Mouse (Mus musculus) T-helper 1 cell (primary cell): ENCODE data around the gene Smarca2.

Source experiments
- in situ Hi-C: fragments of 300-600 bp; cut with MboI, MseI; formaldehyde crosslinking; loops from one replicate; pipeline ENCODE4 v1.15.1; 2025; ENCODE audit warnings: high pct_unique_total_duplicates

Smarca2 gene

DNA sequence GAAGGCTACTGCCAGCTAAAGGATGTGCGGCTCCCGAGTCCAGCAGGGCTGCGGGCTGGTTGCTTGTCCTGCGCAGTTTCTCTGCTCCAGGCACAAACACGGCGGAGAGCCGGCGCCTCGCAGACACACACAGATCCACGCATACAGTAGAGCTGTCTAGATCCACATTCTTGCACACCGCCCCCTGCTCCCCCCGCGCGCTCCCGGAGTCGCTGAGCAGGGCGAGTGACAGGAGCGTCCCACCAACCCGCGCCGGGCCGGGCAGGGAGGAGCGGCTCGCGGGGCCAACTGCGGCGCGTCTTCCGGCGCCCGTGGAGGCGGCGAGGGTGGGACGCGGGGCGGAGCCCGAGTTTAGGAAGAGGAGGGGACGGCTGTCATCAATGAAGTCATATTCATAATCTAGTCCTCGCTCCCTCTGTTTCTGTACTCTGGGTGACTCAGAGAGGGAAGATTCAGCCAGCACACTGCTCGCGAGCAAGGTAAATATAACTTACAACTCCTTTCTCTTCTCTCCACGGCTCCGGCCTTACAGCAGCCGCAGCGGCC is at the start of gene Smarca2:
TSS of gene Smarca2 (plus strand) at position 296 of the 546 bp plus-strand sequence.
- in situ Hi-C loops, result loop anchor here (10.0 kb wide), 1 partner anchor 1740 kb away; the partner anchor contains the start of gene Pgm5

DNA sequence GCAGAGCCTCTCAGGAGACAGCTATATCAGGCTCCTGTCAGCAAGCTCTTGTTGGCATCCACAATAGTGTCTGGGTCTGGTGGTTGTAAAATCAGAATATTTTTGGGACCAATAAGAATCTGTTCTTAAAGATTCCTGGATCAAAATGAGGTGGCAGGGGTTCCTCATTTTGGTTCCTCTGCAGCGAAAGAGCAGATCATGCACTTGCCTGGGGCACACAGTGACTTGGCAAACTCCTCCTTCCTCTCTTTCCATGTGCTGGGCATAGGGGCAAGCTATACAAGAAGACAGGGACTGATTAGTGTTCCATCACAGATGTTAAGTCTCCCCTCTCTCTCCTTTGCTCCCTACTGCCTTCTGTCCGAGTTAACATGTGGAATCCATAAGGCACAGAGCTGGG is 40.0 kb upstream of the Smarca2 start:
- in situ Hi-C loops, result no loop called here

DNA sequence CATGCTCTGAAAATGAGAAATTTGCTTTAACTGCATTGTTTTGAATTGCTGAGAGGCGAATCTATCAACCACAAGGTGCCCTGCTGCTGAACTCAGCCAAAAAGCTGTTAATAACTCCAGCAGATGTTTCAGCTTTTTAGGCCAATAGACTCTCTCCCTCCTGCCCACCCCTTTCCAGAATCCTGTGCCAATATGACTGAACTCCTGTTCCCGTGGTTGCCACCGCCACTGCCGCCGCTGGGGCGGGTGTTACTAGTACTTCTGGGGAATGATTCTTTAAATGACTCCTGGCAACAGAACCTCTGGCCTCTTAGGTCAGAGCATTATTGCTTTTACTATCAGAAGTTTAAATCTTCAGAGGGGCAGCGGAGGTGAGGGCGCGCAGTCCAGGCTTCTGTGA is 38.7 kb upstream of the Smarca2 start:
- in situ Hi-C loops, result no loop called here

DNA sequence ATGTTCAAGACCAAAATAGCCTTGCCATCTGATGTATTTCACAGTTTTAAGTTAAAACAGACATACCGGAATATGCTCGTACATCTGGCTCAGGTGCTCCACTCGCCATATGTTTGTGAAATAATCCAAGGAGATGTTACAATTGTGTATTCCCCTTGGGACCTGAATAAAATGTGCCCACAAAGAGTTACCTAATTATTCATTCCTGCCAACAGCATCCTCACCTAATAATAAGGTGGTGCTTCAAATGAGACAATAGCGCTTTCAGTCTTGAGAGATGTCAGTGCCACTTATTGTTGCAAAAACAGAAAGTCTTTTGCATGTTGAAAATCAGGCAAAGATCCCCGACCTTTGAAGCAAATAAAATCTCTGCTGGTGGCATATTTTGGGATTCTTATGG is 36.6 kb upstream of the Smarca2 start:
- in situ Hi-C loops, result no loop called here

DNA sequence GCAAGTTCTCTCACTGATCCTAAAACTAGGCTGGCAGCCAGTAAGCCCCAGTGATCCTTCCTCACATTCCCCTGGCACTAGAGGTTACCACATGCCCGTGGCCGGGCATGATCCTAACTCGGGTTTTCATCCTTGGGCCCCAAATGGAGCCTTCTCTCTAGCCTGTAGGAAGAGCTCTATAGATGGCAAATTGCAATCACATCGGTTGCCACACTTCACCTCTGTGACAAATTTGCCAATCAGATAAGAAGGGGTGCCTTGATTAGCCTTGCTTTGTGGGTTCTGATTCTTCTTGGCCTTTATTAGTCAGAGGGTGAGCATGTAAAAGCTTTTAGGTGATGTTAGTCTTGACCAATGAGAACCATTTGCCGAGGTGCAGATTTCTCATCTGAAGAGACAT is 35.9 kb upstream of the Smarca2 start:
- in situ Hi-C loops, result no loop called here

DNA sequence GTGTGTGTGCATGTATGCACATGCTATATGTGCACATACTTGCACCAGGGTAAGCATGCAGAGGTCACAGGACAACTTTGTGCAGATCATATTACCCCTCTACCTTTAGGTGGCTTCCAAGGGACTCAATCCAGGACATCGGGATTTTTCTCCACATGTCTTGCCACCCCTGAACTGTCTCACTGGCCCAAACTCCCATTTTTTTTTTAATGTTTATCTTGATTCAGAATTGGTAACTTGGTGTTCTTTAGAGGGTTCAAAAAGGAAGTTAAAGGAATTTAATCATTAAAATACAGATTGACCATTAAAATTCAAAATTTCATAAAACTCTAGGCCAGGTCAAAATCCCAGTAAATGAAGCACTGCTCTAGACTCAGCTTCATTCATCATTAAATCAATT is 35.4 kb upstream of the Smarca2 start:
- in situ Hi-C loops, result no loop called here

DNA sequence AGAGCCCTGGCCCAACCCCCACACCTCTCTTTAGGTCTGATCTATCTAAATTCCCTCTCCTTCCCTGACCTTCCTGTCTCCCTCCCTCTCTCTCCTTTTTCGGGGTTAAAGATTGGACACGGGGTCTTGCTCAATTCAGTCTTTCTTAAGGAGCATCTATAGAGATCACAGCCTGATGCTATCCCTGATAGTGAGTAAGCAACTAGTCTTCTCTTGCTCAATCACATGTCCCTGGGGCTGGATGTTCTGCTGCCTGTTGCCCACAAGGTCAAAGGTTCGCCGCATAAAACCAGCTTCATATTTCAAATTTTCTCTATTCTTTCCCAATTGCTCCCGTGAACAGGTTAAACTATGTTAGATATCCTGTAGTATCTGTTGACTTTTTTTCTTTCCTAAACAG is 25.2 kb upstream of the Smarca2 start:
- in situ Hi-C loops, result no loop called here

DNA sequence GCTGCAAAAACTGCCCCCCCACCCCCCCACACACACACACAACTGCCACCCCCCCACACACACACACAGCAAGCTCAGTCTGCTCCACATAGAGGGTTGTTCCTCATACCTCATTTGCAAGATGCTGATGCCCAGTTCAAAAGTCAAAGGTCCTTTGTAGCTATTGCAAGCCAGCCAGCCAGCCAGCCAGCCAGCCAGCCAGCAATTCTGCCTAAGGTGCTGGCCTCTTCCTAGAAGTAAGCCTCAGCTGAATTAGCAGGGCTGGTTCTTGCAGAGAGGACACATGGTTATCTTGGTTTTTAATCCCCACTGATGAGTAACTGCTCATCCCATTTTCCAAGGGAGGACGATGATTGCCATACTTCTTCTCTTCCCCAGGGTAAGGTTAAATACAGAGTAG is 24.8 kb upstream of the Smarca2 start:
- in situ Hi-C loops, result no loop called here

DNA sequence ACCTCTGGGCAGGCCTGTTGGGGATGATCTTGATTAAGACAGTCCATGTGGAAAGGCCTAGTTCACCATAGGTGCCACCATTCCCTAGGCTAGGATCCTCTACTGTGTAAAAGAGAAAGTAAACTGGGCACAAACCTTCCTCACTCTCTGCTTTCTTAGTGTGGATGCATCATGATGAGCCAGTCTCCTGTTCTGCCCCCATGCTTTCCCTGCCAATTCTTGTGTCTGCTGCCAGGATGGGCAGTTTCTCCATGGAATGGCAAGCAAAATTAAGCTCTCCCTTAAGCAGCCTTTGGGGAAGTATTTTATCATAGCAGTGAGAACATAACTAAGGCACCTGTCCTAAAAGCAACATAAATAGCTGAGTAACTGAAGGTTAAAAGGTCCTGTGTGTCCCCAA is 10.2 kb upstream of the Smarca2 start:
- in situ Hi-C loops, result no loop called here

DNA sequence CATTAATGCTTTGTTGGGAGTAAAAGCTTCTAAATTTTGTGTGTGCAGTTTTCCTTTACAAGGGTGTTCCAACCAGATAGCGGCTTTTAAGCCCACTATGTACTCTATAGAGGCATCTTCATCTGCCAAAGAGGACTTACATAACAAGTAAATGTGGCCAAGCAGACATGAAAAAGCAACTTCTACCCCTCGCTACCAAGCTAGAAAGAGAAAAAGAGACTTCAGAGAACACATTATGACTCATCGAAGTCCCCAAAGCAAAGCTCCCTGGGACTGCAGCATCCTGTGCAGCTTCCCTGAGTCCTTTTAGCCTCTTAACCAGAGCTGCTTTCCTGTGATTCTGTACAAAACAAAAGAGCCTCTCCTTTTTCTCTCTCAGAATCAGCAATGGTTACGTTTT is 3.4 kb upstream of the Smarca2 start:
- in situ Hi-C loops, result loop anchor here (10.0 kb wide), 1 partner anchor 1737 kb away; the partner anchor contains the start of gene Pgm5

DNA sequence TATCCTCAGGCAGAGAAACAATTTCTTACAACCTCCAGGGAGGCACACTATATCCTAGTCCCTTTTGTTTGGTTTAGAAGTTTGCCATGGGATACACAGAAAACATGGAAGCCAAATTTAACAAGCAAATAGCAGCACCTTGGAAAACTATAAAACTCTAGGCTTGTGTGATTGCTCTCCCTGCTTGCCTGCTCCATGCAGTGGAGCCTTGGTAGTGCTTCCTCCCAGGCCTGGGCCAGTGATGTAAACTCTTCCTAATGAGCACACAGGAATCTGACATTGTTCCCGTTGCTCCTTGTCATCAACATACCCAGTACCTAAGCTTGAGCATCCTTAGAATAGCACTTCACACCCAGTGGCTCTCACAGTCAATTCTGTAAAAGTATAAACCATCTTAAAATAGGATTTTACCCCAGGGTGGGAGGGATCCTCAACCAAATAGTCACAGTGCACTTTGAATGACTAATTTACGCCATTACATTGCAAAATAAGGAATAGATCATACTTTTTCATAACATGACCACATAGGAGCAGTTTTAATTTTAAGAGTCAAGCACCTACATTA is 1.5 kb upstream of the Smarca2 start:
- in situ Hi-C loops, result loop anchor here (10.0 kb wide), 1 partner anchor 1739 kb away; the partner anchor contains the start of gene Pgm5

DNA sequence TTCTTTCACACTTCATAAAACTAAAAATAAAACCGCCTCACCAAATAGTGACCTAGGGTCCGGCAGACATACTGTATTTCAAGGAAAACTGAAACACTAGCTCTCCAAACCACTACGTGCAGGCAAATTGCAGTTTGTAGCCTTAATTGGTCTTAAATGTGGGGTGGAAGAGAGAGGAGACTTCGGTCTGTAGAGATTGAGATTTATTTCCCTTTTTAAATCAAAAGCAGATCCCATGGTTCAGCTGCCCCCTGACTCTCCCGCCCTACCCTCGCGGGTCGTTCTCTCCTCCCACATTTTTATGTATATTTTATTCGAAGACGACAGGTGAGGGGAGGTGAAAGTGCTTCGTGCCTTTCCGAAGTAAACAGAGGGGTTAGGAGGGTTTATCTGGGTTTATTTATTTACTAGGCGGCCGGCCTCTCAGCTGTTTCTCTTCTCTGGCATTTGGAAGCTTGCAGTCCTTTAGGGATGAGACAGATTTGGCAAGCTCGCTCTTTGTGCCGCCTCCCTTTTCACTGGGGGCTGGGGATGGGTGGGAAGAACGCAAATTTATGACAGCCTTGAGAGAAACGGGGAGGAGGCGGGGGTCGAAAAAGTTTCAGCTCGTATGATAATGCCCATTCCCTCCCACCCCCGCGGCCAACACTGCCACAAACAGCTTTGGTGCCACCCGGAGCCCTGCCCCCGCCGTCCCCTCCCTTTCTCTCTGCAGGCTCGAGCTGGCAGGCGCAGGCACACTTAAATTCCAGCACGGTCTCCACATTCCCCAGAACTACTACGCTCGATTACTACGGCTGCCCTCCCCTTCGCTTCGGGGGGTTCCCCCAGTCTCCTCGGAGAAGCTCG is 720 bp upstream of the Smarca2 start:
- in situ Hi-C loops, result loop anchor here (10.0 kb wide), 1 partner anchor 1739 kb away; the partner anchor contains the start of gene Pgm5

DNA sequence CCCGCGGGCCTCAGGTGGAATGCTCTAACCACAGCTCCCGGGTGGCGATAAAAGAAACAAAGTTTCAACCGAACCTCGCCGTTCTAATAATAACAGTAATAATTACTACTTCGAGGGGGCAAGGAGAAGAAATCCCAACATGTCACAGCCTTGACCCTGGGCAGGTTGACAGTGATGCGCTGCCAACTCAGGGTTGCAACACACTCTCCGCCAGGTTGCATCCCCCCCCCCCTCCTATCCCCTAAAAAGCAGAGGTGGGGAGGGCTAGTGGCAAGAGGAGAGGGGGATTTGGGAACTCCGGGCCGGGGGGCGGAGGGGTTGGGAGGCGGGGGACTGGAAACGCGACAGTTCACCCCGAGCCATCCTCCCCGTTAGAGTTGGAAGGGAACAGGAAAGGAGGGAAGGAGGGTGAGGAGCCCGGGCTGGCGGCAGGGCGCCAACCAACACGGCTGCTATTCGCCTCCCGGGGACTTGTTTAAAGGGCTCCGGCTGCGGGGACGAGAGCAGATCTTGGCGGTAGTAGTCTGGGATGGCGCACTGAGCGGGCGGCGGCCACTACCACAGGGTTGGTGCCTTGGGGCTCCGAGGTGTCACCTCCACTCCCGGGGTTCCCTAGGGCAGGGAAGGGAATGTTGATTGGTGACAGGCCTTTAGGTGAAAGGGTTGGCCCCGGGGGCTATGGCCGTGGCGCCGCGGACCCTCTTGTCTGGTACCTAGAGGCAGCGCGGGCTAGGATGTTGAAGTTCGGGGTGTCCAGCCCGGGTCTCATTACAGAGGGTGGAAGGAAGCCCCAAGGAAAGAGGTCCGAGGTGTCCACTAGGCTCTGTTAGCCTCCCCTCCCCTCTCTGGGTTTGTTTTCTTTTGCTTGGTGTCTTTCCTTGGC is 829 bp downstream of the Smarca2 start:
- in situ Hi-C loops, result loop anchor here (10.0 kb wide), 1 partner anchor 1741 kb away; the partner anchor contains the start of gene Pgm5

DNA sequence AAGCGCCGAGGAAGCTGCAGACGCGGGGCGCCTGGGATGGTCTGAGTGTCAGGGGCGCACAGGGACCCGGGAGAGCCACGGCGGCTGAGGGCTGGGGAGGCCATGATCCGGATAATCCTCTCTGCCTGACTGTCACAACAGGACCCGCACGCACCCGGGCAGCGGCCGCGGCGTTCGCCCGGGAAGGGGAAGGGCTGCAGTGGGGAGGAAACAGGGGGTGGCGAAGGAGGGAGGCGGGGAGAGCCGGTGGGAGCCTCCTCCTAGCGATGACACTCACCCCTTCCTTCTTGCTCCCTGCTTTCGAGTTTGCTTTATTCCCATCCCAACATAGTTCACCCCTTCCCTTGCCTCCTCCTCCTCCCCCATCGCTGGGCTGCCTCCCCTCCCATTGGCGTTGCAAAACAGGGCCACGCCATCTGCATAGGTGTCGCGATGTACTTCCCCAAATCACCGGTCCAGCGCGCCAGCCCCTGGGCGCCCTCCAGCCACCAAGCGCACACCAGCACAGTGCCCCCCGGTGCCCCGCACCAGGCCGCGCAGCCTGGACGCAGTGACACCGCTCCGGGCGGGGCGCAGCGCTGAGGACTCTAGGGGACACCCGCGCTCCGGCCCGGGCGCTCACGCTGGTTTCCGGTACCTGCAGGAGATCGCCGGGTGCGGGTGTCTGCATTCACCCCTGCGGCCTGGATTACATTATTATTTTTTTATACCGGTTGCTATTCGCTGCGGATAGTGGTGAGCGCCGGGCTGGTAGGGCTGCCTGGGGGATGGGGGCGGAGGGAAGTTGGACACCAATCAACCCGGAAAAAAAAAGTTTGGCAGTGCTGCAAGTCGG is 1.7 kb downstream of the Smarca2 start:
- in situ Hi-C loops, result loop anchor here (10.0 kb wide), 1 partner anchor 1742 kb away; the partner anchor contains the start of gene Pgm5

DNA sequence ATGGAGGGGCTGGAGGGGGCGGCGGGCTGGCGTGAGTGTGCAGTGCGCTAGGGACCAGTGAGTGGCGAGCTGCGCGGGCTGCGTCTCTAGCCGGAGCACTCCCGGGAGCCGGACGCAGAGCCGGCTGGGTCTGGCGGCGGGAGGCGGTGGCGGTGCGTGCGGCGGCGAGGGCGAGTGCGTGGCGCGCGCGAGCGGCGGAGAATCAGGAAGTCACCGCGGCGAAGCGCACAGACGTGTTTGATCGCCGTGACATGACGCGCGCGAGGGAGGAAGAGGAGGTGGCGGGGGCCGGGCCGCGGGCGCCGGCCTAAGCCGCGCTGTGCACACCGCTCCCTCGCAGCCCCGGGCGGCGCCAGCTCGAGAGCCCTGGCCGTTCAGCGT is 2.3 kb downstream of the Smarca2 start:
- in situ Hi-C loops, result loop anchor here (10.0 kb wide), 1 partner anchor 1742 kb away; the partner anchor contains the start of gene Pgm5

DNA sequence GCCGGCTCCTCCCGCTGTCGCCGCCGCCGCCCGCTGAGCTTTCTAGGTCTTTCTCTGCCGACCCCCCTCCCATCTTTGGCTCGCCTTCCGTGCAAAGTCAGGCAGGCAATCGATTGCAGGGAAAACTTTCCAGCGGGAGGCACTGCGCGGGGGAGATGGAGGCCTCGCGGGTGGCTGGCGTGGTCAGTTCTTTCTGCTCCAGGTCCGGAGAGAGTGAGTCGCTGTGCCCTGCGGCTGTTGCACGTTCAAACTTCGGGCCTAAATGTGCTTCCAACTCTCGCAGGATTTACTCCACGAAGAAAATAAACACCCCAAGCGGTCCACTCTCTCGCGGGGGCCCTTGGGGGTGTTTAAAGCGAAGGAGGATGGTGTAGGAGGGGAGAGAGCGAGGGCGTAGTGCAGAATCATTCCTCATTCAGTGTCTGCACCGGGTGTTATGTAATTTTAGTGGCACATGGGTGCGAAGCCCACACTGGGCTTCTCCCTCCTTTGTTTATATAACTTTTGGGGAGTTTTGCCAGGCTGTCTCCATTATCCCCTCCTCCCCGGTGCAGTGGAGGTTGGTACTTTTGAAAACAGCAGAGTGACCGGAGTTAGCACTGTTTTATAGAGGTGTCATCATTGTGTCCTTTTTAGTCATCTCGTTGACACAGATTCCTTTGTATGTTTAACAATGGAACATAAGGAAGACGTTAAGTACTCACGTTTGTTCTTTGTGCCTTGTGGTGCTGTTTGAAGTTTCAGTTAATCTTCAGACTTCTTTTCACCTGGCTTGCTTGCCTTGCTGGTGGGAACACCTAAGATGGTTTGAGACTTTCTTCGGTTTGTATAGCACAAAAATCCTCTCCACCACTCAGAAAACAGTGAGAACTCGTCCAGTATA is 2.9 kb downstream of the Smarca2 start:
- in situ Hi-C loops, result loop anchor here (10.0 kb wide), 1 partner anchor 1743 kb away; the partner anchor contains the start of gene Pgm5

DNA sequence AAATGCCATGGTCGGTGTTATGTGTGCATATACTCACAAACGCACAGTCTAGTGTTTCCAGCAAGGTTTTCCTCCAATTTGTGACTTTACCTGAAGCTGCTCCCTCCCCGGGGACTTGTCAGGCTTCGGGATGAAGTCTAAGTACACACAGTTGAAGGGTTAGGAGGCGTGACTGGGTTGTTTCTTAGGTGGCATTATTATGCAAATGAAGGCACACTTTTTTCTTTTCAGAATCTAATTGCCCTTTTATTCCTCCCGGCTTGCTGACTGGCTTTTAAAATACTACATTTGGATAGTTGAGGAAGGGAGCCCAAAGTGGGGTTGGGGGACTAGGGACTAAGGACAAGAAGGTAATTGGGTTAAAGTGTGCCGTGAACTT is 3.6 kb downstream of the Smarca2 start:
- in situ Hi-C loops, result loop anchor here (10.0 kb wide), 1 partner anchor 1744 kb away; the partner anchor contains the start of gene Pgm5

DNA sequence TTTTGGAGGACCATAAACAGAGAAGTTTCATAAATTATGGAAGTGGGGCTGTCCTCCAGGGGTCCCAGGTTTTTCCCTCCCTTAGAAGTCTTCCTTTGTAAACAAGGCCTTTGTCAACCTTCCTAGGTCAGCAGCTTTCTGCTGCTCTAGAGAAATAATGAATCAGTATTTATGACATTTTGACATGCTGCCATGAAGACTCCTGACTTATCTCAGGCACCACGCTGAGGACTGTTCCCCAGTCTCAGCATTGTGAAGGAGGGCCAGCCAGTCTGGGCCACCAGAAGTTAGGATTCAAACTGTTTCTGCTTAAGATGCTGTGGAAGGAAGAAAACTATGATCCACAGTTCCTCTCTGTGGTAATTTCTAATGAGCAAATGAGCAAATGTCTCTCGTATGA is 4.8 kb downstream of the Smarca2 start:
- in situ Hi-C loops, result loop anchor here (10.0 kb wide), 2 partner anchors 135 to 1745 kb away; partner anchors contain the start of gene Pgm5

DNA sequence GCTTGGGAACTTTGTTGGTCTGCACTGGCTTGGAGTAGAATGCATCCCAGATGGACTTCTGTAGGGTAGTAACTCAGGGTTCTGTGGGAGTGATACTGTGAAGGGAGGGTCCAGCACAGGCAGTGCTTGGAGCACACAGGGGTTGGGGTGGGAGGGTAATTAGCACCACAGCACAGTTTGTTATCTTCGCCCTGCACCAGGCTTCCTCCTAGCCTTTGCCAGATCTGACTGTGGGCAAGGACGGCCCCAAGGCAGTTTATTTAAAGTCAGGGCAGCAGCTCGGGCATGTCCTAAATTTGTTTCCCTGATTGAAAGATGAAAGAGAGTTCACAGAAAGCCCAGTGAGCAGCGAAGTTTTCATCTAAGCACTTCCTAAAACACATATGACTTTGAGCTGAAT is 8.1 kb downstream of the Smarca2 start:
- in situ Hi-C loops, result loop anchor here (10.0 kb wide), 1 partner anchor 132 kb away; no protein-coding TSS in a partner anchor
